Mouse (Mus musculus): ENCODE data around the gene Gadl1. TPM values are rescaled to one million over a fixed set of nuclear protein-coding genes. Genes with fewer than 3 reads are reported as not detected.

Gadl1 gene
- total RNA-seq, 2 experiments from 2014 or later: 3.0 to 11.2 TPM

- no peak for TF ChIP-seq CTCF (IDR thresholded peaks at IDR 0.05)
- H3K4me3 ChIP-seq: no peak overlapping the region
- intact Hi-C loops (cut with DNase I): no loop called here
- H3K27ac ChIP-seq: no peak overlapping the region
- DNase-seq: no peak
Observed at GRCm38 (mm10) chr9:115914006-115914405, 4.8 kb downstream of the Gadl1 start.

GRCm38 (mm10) chr9:115915586-115916270 lies 6.5 kb downstream of the Gadl1 start:
- no peak overlapping the region for H3K27ac ChIP-seq
- DNase-seq: no peak
- intact Hi-C loops (cut with DNase I): no loop called here
- no peak overlapping the region for H3K4me3 ChIP-seq
- TF ChIP-seq CTCF (IDR thresholded peaks at IDR 0.05): no peak

GRCm38 (mm10) chr9:115919736-115920135 lies 10.5 kb downstream of the Gadl1 start:
- no peak for TF ChIP-seq CTCF (IDR thresholded peaks at IDR 0.05)
- no peak overlapping the region for H3K27ac ChIP-seq
- intact Hi-C loops (cut with DNase I): no loop called here

GRCm38 (mm10) chr9:115922662-115923061 lies 13.4 kb downstream of the Gadl1 start:
- no peak overlapping the region for H3K27ac ChIP-seq

More at GRCm38 (mm10) chr9:115919736-115920135, 10.5 kb downstream of the Gadl1 start:
- no peak overlapping the region for H3K4me3 ChIP-seq
- no peak for DNase-seq

GRCm38 (mm10) chr9:115924094-115924493 lies 14.8 kb downstream of the Gadl1 start:
- no peak overlapping the region for H3K27ac ChIP-seq
- no peak for TF ChIP-seq CTCF (IDR thresholded peaks at IDR 0.05)
- intact Hi-C loops (cut with DNase I): no loop called here
- no peak for DNase-seq
- H3K4me3 ChIP-seq: no peak overlapping the region

More at GRCm38 (mm10) chr9:115922662-115923061, 13.4 kb downstream of the Gadl1 start:
- no peak for DNase-seq
- H3K4me3 ChIP-seq: no peak overlapping the region
- intact Hi-C loops (cut with DNase I): no loop called here
- TF ChIP-seq CTCF (IDR thresholded peaks at IDR 0.05): no peak

- no peak for DNase-seq
- Histone ChIP-seq H3K27ac (no peak overlapping the region), H3K4me3 (no peak overlapping the region)
- no peak for TF ChIP-seq CTCF (IDR thresholded peaks at IDR 0.05)
- intact Hi-C loops (cut with DNase I): no loop called here
Observed at GRCm38 (mm10) chr9:115931803-115932202, 22.5 kb downstream of the Gadl1 start.

GRCm38 (mm10) chr9:115932741-115933140 lies 23.5 kb downstream of the Gadl1 start:
- no peak for DNase-seq
- H3K4me3 ChIP-seq: no peak overlapping the region
- intact Hi-C loops (cut with DNase I): no loop called here
- TF ChIP-seq CTCF (IDR thresholded peaks at IDR 0.05): no peak
- H3K27ac ChIP-seq: no peak overlapping the region

- Histone ChIP-seq H3K4me3 (no peak overlapping the region), H3K27ac (no peak overlapping the region)
- DNase-seq: no peak
- intact Hi-C loops (cut with DNase I): no loop called here
- TF ChIP-seq CTCF (IDR thresholded peaks at IDR 0.05): no peak
Observed at GRCm38 (mm10) chr9:115933243-115933964, 24.1 kb downstream of the Gadl1 start.

GRCm38 (mm10) chr9:115934288-115934687 lies 25.0 kb downstream of the Gadl1 start:
- H3K4me3 ChIP-seq: no peak overlapping the region
- intact Hi-C loops (cut with DNase I): no loop called here
- no peak overlapping the region for H3K27ac ChIP-seq
- TF ChIP-seq CTCF (IDR thresholded peaks at IDR 0.05): no peak
- no peak for DNase-seq

- intact Hi-C loops (cut with DNase I): no loop called here
- H3K27ac ChIP-seq: no peak overlapping the region
- TF ChIP-seq CTCF (IDR thresholded peaks at IDR 0.05): no peak
- DNase-seq: no peak
- H3K4me3 ChIP-seq: no peak overlapping the region
Observed at GRCm38 (mm10) chr9:115936350-115936749, 27.1 kb downstream of the Gadl1 start.

GRCm38 (mm10) chr9:115937915-115938314 lies 28.7 kb downstream of the Gadl1 start:
- TF ChIP-seq CTCF (IDR thresholded peaks at IDR 0.05): peak; percentile 17; the same call in 1 of the 2 replicates
- DNase-seq: no peak
- intact Hi-C loops (cut with DNase I): no loop called here
- no peak overlapping the region for H3K27ac ChIP-seq
- no peak overlapping the region for H3K4me3 ChIP-seq

GRCm38 (mm10) chr9:115939420-115939819 lies 30.2 kb downstream of the Gadl1 start:
- intact Hi-C loops (cut with DNase I): no loop called here
- Histone ChIP-seq H3K27ac (no peak overlapping the region), H3K4me3 (no peak overlapping the region)
- no peak for TF ChIP-seq CTCF (IDR thresholded peaks at IDR 0.05)
- DNase-seq: no peak

- intact Hi-C loops (cut with DNase I): no loop called here
- Histone ChIP-seq H3K27ac (no peak overlapping the region), H3K4me3 (no peak overlapping the region)
- no peak for DNase-seq
- TF ChIP-seq CTCF (IDR thresholded peaks at IDR 0.05): no peak
Observed at GRCm38 (mm10) chr9:115941171-115941570, 31.9 kb downstream of the Gadl1 start.

Data from gastrocnemius, adult 2 months (tissue).